Mouse (Mus musculus) testis, adult 2 months (tissue): ENCODE measurements around the gene Morn2.

Source experiments
- CTCF ChIP-seq: fragments of 200-500 bp; IDR thresholded peaks from 2 replicates; pipeline ENCODE4 v1.5.1; 2012; ENCODE audit warnings: low read depth, mild to moderate bottlenecking, inconsistent platforms, low read length, moderate library complexity; ENCODE audit not compliant: control insufficient read depth, insufficient read depth, insufficient replicate concordance
- POLR2A ChIP-seq: fragments of 200-500 bp; IDR thresholded peaks from 2 replicates; pipeline ENCODE4 v1.6.1; 2012; ENCODE audit warnings: low read depth, mild to moderate bottlenecking, inconsistent platforms, low read length, moderate library complexity; ENCODE audit not compliant: control insufficient read depth

DNA sequence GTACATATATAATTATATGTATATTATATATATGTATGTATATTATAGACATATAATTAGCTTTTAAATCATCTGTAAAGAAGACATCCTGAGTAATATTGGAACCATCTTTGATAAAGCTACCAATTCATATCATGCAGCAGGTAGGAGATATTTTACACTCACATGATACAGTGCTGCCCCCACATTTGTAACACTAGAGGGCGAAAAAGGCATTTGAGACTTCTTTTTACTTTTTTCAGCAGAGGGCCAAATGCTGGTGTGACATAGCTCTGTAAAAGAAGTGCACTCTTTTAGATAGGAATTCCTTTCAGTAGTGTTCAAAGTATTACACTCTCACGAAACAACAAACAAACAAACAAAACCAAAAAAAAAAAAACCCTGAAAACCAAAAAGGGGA lies 1.1 kb downstream of the Morn2 start:
- TF ChIP-seq CTCF = no peak
- no peak for TF ChIP-seq POLR2A
